Mouse (Mus musculus): ENCODE data around the gene Arhgap31. TPM values are rescaled to one million over a fixed set of nuclear protein-coding genes. Genes with fewer than 3 reads are reported as not detected.

Arhgap31 gene
- total RNA-seq, 2 experiments from 2014 or later: 50.0 to 50.9 TPM

- DNase-seq: no peak
- intact Hi-C loops (cut with DNase I): loop anchor here (2.0 kb wide), 1 partner anchor 14 kb away; no protein-coding TSS in a partner anchor
Measured at GRCm38 (mm10) chr16:38666523-38666922, 46.6 kb downstream of the Arhgap31 start.

- intact Hi-C loops (cut with DNase I): loop anchor here (2.0 kb wide), 1 partner anchor 13 kb away; no protein-coding TSS in a partner anchor
- DNase-seq: no peak
Measured at GRCm38 (mm10) chr16:38666016-38666415, 47.1 kb downstream of the Arhgap31 start.

- intact Hi-C loops (cut with DNase I): no loop called here
Measured at GRCm38 (mm10) chr16:38662575-38662974, 50.5 kb downstream of the Arhgap31 start.

GRCm38 (mm10) chr16:38654308-38654707 is 58.8 kb downstream of the Arhgap31 start:
- intact Hi-C loops (cut with DNase I): no loop called here

More at GRCm38 (mm10) chr16:38662575-38662974, 50.5 kb downstream of the Arhgap31 start:
- DNase-seq: no peak

GRCm38 (mm10) chr16:38653390-38653871 is 59.6 kb downstream of the Arhgap31 start:
- intact Hi-C loops (cut with DNase I): loop anchor here (2.0 kb wide), 1 partner anchor 13 kb away; no protein-coding TSS in a partner anchor
- peak; percentile 60 to 62 for DNase-seq

More at GRCm38 (mm10) chr16:38654308-38654707, 58.8 kb downstream of the Arhgap31 start:
- no peak for DNase-seq

GRCm38 (mm10) chr16:38652653-38653052 is 60.4 kb downstream of the Arhgap31 start:
- no peak for DNase-seq
- intact Hi-C loops (cut with DNase I): loop anchor here (2.0 kb wide), 1 partner anchor 14 kb away; no protein-coding TSS in a partner anchor

- intact Hi-C loops (cut with DNase I): loop anchor here (2.0 kb wide), 1 partner anchor 15 kb away; no protein-coding TSS in a partner anchor
- DNase-seq: peak; percentile 34 to 39
Measured at GRCm38 (mm10) chr16:38651721-38652231, 61.3 kb downstream of the Arhgap31 start.

- intact Hi-C loops (cut with DNase I): no loop called here
Measured at GRCm38 (mm10) chr16:38651306-38651705, 61.8 kb downstream of the Arhgap31 start.

GRCm38 (mm10) chr16:38649431-38649827 is 63.6 kb downstream of the Arhgap31 start:
- intact Hi-C loops (cut with DNase I): no loop called here
- no peak for DNase-seq

More at GRCm38 (mm10) chr16:38651306-38651705, 61.8 kb downstream of the Arhgap31 start:
- no peak for DNase-seq

GRCm38 (mm10) chr16:38648783-38649430 is 64.2 kb downstream of the Arhgap31 start:
- DNase-seq: no peak
- intact Hi-C loops (cut with DNase I): no loop called here

GRCm38 (mm10) chr16:38648155-38648554 is 64.9 kb downstream of the Arhgap31 start:
- intact Hi-C loops (cut with DNase I): no loop called here
- DNase-seq: no peak

- DNase-seq: no peak
- intact Hi-C loops (cut with DNase I): no loop called here
Measured at GRCm38 (mm10) chr16:38644455-38644854, 68.6 kb downstream of the Arhgap31 start.

- intact Hi-C loops (cut with DNase I): no loop called here
- DNase-seq: no peak
Measured at GRCm38 (mm10) chr16:38637085-38637484, 76.0 kb downstream of the Arhgap31 start.

GRCm38 (mm10) chr16:38636682-38637081 is 76.4 kb downstream of the Arhgap31 start:
- intact Hi-C loops (cut with DNase I): no loop called here
- DNase-seq: no peak

GRCm38 (mm10) chr16:38635833-38636390 is 77.2 kb downstream of the Arhgap31 start:
- intact Hi-C loops (cut with DNase I): no loop called here
- no peak for DNase-seq

- peak; percentile 76 to 82 for DNase-seq
- intact Hi-C loops (cut with DNase I): loop anchor here (5.0 kb wide), 1 partner anchor 45 kb away; no protein-coding TSS in a partner anchor
Measured at GRCm38 (mm10) chr16:38632147-38632546, 80.9 kb downstream of the Arhgap31 start.

GRCm38 (mm10) chr16:38625811-38626369 is 87.2 kb downstream of the Arhgap31 start:
- intact Hi-C loops (cut with DNase I): loop anchor here (10.0 kb wide), 1 partner anchor 79 kb away; no protein-coding TSS in a partner anchor
- peak; percentile 45 to 51 for DNase-seq

- intact Hi-C loops (cut with DNase I): loop anchor here (10.0 kb wide), 1 partner anchor 79 kb away; no protein-coding TSS in a partner anchor
- DNase-seq: no peak
Measured at GRCm38 (mm10) chr16:38625411-38625810, 87.7 kb downstream of the Arhgap31 start.

GRCm38 (mm10) chr16:38624303-38624702 is 88.8 kb downstream of the Arhgap31 start:
- intact Hi-C loops (cut with DNase I): loop anchor here (10.0 kb wide), 1 partner anchor 80 kb away; no protein-coding TSS in a partner anchor
- no peak for DNase-seq

- intact Hi-C loops (cut with DNase I): loop anchor here (10.0 kb wide), 1 partner anchor 83 kb away; no protein-coding TSS in a partner anchor
- no peak for DNase-seq
Measured at GRCm38 (mm10) chr16:38622283-38622682, 90.8 kb downstream of the Arhgap31 start.

Data from heart, postnatal 14 days (tissue).